Mouse (Mus musculus) liver (tissue): ENCODE results near the gene Cog5.
"Not testable (repeated sequence)": the region's sequence is repeated elsewhere in the genome, so short reads cannot be mapped to it uniquely, and the experiment has no call there.

ENCODE experiments used
- DNase-seq: peaks from one replicate; pipeline ENCODE4 v3.0.0-alpha.2; 2020; ENCODE audit warnings: mixed read lengths

The Cog5 gene

DNA sequence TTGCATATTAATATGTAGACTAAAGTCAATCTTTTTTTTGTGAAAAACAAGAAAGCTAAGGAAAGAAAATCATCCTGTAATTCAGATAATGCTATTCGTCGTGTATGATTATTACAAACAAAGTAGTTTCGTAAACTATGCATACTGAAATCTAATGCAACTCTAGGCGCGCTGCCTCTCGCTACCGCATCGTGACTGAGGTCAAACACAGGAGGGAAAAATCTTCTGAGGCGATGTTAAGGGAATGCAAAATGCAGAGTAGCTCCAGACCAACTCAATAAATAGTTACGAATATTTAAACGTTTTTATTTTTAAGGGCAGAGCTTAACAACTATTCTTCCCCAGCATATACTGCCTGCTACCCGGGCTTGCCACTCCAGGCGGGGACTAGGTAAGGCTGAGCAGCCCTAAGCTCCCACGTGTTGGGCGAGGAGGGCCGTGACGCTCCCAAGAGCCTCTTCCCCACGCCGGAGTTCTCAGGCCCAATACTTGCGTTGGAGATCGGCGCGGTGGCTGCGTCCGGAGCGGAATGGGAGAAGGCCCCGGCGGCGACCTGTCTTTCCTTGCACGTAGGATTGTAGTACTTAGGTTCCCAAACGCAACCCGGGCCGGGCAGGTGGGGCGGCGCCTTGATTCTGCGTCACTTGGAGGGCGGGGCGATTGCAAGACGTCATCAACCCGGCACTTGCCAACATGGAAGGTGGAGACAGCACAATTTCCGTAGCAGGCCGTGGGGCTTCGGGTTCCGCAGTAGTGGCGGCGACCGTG lies at the start of gene Cog5, which contains the start of gene Dus4l:
TSS of gene Cog5 (plus strand) at position 673 of the 768 bp plus-strand sequence.
TSS of gene Dus4l (minus strand) at position 630 of the 768 bp plus-strand sequence.
- DNase-seq: peak; percentile 94

DNA sequence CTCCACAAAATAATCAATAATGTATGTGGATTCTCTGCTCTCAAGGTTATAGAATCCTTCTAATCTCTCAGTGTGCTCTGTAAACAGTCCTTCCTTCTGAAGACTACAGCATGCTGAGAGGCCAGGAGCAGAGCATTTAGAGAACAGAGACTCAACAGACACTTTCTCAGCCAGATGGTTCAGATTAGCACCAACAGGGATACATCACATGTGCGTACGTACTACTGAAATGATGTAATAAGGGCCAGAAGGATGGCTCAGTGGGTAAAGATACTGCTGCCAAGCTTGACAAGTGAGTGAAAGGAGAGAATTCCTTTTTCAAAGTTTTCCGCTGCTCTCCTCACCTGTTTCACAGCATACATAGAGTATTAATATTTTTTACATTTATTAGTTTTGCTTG lies 49.8 kb upstream of the Cog5 start:
- no peak for DNase-seq

DNA sequence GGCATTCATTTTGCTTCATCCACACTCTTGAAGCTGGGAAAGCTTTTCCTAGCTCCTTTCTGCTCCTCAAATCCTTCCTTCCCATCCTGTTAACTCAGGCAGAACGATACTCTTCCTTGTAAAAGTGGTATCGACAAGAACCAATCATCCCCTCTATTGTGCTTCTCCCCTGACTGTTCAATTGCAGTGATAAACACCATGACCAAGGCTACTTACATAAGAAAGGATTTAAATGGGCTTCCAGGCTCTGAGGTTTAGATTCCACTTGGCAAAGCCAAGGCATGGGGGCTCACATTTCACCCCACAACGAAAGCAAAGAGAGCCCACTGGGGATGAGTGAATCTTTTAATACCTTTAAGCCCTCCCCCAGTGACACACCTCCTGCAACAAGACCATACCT lies 46.5 kb upstream of the Cog5 start:
- no peak for DNase-seq

DNA sequence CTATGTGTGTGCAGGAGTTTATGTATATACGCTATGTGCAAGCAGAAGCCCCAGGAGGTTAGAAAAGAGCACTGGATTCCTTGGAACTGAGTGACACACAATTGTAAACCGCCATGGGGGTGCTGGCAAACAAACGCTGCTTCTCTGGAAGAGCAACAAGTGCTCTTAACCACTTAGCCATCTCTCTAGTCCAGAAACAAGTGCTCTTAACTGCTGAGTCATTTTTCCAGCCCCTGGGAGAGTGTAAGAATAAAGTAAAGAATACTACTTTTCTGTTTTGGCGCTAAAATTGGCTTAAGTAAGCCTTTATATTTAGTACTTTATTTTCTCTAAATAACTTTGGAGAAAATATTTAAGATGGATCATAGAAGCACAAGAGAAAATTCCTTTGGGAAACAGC lies 41.3 kb upstream of the Cog5 start:
- DNase-seq: no peak

DNA sequence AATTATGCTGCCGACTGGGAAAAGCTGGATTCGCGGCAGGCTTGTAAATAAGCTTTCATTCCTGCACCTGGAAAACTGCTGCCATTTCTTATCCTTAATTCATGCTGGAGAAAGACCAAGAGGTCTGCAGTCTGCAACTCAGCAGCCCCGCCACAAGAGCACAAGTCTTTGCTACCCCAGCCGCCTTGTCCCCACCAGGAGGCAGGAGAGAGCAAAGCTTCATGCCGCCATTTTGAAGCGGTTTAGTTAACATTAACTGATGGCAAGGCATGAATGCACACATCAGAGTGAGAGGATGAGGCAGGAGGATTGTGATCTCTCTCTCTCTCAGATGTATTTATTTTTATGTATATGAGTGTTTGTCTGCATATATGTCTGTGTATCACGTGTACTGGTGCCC lies 34.6 kb upstream of the Cog5 start:
- no peak for DNase-seq

DNA sequence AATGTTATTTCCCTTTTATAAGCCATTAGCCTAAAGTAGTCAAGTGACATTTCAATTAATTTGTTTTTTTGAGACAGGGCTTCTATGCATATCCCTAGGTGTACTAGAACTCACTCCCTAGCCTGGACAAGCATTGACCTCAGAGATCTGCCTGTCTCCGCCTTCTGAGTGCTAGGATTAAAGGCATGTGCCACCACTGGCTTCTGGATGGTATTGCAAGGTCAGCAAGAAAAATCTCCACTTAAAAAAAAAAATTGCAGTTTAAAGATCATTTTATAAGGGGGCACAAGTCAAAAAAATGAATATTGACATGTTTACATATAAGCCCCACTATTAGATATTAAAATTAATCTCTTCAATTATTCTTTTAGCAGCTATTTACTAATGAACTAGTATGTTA lies 29.7 kb upstream of the Cog5 start:
- DNase-seq: no peak

DNA sequence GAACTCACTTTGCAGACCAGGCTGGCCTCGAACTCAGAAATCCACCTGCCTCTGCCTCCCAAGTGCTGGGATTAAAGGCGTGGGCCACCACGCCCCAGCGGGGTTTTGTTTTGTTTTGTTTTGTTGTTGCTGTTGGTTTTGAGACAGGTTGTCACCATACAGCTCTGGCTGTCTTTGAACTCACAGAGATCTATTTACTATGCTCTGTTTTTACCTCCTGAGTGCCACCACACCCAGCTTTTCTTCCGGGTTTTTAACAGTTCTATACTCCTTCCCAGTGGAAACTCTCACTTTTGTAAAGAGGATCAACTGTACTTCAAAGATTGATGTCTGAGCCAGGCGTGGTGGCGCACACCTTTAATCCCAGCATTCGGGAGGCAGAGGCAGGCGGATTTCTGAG lies 26.3 kb upstream of the Cog5 start:
- not testable (repeated sequence) for DNase-seq

DNA sequence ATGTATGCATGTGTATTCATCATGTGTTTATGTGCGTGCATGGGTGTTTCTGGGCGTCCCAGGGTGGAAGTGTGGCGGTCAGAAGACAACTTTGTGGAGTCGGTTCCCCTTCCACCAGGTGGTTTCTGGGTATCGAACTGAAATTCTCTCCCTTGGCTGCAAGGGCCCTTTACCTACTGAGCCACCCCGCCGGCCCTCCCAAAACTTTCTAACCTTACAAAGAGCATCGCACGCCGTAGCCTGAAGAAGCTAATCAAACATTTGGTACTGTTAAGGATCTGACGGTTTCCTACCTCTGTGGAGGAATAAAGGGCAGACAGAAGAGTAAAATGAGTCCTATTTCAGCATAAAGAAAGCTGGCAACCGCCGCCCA lies 20.7 kb upstream of the Cog5 start:
- DNase-seq: peak; percentile 27

DNA sequence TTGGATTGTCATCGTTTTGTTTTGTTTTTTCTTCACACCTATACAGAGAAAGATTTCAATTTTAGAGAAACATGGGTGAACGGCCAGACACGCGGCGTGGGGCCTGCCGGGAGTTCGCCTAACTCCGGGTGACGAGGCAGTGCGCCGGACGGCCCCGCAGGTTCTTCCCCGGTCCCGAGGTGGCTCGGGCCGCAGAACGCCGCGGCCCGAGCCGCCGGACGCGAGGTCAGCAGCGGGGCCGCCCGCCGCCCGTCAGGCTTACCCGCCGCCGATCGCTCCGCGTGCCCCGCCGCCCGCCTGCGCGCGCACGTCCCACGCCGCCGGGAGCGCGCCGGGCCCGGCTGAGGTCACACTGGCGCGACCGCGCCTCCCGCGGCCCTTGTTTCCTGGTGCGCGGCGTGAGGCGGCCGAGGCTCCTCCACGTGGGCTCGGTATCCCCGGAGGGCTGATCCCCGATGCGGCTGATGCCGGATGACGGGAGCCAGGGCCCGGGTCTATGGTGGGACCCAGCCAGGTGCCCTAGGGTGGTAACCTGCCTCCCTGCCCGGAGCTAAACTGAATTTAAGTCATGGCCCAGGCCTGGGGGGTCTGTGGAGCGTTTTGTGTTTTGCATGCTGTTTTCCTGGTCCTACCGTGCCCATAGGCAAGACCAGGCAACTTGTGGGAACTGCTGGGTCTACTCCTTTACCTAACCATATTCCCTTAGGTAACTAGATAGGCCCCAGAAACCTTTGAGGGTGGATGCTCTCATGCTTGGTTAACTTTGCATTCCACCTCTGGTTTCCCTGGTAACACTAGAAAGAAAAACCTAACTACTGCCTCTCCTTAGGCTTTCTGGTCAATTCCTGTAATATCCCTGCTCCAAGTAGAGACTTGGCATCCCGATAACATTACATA lies 20.1 kb upstream of the Cog5 start, which contains the start of gene Bcap29:
TSS of gene Bcap29 (minus strand) at position 316 of the 897 bp plus-strand sequence.
- DNase-seq: peak; percentile 85

DNA sequence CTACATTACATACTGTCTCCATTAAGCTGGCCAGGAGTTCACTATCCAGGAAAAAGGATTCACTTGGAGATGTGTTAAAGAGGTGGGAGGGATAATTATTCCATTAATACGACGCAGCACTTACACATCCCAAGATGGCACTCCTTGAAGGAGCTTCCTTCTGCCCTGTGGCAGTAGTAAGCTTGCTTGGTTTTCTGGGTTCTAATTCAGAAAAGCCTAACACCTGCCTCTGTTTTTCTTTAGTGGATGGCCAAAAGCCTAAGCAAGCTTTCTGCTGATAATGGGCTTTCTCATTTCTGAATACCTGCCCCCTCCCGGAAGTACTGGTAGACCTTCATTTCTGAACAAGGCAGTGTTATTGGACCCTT lies 19.4 kb upstream of the Cog5 start:
- DNase-seq: no peak

DNA sequence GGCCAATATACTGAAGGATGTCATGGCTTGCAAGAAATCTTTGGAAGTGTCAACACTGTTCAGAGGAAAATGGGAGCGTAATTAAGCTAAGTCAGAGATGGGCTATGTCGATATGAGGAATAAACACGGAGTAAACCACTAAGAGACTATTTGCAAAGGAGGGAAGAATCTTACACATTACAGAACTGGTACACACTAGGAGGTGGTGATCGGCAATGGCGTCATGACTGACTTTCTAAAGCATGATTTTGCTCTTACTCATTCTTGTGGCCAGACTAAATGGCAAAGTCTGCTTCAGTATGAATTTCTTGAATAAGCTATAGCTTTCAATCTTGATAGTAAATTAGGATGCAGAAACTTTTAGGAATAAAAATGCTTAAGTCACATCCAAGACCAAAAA lies 1.1 kb upstream of the Cog5 start:
- DNase-seq: no peak

DNA sequence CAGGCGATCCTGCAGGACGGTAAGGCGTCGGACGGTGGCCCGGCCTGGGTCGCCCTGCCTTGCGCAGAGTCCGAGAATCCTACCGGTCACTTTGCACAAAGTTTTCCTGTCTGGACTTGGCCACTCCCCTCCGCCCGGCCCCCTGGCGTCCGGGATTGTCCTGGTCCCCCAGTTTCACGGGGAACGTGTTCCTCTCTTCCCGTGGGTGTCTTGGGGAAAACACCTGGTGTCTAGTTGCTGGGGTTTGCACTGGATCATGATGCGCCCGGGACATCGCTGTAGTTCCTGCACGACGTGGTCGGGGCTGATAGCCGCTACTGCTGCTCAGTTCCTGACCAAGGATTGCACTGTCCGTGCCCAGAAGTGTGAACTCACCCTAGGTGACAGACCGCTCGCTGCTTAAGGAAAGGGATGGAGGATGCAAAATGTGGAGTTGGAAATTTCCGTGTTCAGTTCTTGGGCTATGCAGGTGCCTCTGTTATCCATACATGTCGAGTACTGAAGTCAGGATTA lies 352 bp downstream of the Cog5 start:
- no peak for DNase-seq

DNA sequence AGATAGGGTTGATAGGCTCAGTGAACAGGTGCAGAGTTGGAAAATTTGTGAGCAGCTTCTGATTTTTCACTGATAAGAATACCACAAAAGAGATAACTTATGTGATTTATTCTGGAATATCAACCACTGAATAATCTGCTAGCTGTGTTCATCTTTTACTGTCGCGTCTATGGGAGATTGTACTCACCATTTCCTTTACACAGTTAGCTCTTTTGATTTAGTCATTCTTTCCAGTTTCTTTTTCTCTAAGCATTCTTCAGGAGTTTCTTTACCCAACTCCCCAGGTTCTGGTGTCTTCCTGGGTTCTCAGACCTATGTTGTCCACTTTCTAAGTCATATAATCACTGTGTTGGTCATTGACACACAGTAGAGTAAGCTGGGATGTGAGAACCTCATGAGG lies 2.2 kb downstream of the Cog5 start:
- DNase-seq: no peak

DNA sequence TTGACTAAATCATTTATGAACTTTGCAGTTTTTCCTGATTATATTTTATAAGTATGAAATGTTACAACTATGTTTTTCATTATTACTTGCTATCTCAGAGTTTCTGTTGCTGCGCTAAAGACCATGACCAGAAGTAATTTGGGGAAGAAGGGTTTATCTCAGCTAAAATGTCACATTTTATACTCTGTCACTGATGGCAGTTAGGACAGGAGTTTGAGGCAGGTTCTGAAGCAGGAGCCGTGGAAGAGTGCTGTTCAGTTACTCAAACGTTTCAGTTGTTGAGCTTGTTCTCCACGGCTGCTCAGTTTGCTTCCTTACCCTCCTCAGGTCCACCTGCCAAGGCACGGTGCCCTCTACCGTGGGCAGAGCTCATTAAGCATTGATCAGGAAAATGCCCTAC lies 11.3 kb downstream of the Cog5 start:
- no peak for DNase-seq

DNA sequence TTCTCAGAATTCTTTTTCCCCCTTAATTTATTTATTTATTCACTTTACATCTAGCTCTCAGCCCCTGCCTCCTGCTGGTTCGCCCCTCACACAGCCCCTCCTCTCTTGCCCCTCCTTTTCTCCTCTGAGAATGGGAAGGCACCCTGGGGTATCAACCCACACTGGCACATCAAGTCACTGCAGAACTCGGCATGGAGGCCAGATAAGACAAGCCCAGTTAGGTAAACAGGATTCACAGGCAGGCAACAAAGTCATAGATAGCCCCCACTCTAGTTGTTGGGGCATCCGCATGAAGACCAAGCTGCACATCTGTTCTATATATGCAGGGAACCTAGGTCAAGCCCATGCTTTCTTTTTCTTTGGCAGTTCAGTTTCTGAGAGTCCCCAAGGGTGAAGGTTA lies 12.5 kb downstream of the Cog5 start:
- DNase-seq: no peak

DNA sequence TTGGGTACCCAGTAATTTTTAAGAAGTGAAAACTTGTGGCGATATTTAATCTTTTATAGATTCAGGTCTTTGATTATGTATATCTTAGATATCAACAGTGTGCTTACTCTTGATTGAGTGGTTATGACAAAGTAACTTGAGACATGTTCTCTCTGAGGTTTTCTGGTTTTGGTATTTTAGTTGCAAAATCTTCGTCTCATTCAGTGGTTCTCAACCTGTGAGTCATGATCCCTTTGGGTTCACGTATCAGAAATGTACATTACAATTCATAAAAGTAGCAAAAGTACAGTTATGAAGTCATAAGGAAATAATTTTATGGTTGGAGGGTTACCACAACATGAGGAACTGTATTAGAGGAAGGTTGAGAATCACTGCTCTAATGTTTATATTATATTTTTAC lies 32.0 kb downstream of the Cog5 start:
- no peak for DNase-seq

DNA sequence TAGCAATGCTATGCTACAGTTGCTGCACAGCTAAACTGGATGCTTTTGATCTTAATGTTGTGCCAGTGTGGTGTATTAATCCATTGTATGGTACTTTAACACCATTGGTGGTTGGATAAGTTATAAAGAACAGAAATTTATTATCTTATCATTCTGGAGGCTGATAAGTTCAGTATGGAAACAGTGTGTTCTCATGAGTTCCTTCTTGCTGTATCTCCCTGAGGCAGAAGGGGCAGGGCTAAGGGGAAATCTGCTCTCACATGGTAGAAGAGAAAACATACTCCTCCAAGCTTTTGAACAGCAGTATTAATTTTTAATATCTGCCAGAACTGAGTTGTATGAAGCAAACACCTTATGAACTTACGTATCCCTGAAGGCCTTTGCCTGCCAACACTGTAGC lies 38.6 kb downstream of the Cog5 start:
- no peak for DNase-seq

DNA sequence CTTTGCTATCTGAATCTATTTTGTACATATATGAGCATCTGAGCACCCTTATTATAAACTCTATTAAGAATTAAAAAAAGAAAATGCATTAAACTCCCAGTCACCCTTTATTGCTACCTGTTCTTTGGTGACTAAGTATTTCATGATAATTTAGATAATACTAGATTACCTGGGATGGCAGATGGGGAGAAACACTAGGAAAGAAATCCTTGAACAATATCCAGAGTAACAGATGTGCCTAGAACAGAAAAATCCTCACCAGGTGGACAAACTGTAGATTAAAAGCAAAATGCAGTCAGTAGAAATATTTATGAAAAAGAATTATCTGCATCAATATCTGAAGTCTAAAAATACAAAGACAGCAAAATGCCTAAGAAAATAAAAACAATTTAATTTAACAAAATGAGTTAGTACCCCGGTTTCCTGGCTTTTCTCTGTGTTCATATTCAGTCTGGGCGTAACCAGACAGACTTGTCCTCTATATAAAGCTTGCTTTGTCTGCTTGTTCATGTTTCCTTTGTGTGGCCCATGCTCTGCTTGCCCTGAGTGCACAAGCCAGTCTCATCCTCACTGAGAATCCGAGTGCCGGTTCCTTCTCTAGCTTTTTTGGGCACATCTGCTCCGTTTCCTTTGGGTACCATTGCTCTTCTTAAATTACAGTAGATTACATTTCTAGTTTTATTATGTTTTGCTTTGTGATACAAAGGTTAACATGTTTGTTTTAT lies 46.1 kb downstream of the Cog5 start:
- DNase-seq: no peak

DNA sequence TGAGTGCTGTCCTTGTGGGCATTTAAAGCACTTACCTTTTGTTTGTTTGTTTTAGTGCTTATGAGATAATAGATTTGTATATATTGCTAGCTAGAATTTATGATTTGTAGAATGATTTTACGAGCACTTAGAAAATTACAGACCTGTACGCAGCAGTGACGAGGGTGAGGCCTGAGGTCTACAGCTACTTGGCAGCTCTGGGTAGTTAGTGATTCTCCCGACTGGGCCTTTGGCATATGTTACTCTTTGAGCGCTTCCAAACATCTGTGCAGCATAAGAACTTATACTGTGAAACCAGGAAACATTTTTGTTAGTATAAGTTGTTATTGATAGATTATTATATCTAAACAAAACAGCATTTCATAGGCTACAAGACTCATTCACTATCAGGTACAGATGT lies 46.7 kb downstream of the Cog5 start:
- no peak for DNase-seq

DNA sequence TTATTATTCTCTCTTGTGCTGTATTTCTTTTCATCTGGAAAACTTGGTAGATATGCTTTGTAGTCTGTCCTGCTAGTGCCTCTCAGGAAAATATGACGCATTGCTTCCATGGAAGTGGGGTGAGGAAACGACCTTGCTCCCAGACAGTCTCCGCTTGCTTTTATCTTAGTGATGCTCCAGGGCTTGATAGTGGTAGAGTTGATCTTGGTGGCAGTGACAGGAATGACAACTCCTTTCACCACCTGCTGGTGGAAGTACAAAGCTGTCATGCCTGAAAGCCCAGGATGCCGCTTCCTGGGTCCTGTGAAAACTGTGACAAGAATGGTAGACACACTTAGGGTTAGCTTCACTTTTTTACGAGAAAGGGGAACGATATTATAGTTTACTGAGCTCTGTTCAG lies 49.2 kb downstream of the Cog5 start:
- DNase-seq: no peak

DNA sequence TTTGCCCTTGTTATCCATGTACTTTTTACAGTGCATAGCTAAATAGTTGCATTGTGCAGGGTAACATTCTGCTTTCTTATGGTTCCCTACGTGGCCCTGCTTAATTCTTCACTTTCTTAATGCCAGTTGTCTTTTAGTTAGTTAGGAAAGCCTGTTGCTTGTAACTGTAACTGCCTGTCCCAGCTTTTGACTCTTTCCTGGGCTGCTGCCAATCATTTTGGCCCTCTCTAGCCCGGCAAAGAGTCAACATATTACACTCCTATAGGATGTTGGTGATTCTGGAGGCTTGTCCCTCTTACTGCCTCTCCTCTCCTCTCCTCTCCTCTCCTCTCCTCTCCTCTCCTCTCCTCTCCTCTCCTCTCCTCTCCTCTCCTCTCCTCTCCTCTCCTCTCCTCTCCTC lies 51.5 kb downstream of the Cog5 start:
- no peak for DNase-seq

DNA sequence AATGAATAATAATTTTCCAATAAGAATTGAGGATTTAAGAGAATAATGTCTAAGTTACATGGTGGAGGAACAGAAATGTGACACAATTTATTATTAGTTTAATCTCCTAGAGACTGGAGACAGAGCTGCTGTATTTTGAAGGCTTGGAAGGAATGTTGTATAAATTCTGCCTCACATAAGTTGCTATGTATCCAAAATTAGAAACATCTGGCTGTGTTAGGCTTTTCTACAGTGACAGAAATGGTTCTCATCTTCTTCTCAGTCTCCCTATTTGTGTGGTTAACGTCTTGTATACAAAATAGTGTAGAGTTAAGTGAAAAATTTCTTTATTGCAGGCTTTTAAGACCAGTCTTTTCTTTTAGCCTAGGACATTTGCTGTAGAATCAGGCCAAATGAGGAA lies 52.9 kb downstream of the Cog5 start:
- no peak for DNase-seq

DNA sequence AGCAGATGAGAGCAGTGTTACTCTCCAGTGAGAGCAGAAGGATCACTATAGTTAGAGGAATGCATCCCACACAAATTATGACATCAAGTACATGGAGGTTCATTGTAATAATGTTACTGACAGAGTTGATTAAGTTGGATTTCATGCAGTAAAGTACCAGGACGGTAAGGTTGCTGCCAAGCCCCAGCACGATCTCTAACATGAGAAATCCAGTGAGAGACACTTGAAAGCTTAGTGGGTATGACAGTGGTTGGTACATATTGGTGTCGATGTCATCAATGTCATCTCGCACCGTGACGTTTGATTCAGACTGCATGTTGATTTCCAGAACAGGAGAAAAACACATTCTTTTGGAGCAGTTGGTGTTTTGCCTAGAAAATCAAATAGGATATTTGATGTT lies 55.0 kb downstream of the Cog5 start:
- DNase-seq: no peak
